Mouse (Mus musculus): ENCODE measurements around the gene Tubd1. TPM values are rescaled to one million over a fixed set of nuclear protein-coding genes. Genes with fewer than 3 reads are reported as not detected.

Tubd1 gene
- polyA plus RNA-seq, 2 experiments, result 7.1 to 10.5 TPM

GRCm38 (mm10) chr11:86599378-86600208, 54.8 kb downstream of the Tubd1 start:
- no peak overlapping the region for H3K9ac ChIP-seq (ENCODE audit: low read depth, low read length, severe bottlenecking)
- no peak for TF ChIP-seq POLR2A (IDR thresholded peaks at IDR 0.05; ENCODE audit: borderline replicate concordance, extremely low read depth, insufficient read depth, insufficient read length)
- H3K36me3 ChIP-seq (ENCODE audit: control insufficient read depth, insufficient read depth, low read length), result 0 out of 2 replicates have a peak, but pooled peaks cover 8% of the 10 kb centered on the region
- H3K4me3 ChIP-seq (replicated peaks; ENCODE audit: low read length), result no peak overlapping the region
- H3K4me2 ChIP-seq (replicated peaks; ENCODE audit: low read depth, low read length, severe bottlenecking), result no peak overlapping the region
- no peaks in the 10 kb centered on the region for H3K27me3 ChIP-seq (ENCODE audit: control insufficient read depth, insufficient read depth, low read length)
- DNase-seq (ENCODE audit: low spot score), result no peak
- ATAC-seq (ENCODE audit: low FRiP score, low read depth), result no peak
- 72% methylated on average over 4 of the region's 4 CpGs for WGBS
- no peaks in the 10 kb centered on the region for H3K9me3 ChIP-seq (ENCODE audit: control insufficient read depth, low read length)
- H3K27ac ChIP-seq (replicated peaks; ENCODE audit: low read depth, low read length), result no peak overlapping the region
- no peaks in the 10 kb centered on the region for H3K4me1 ChIP-seq (ENCODE audit: control insufficient read depth, insufficient read depth, low read length)

GRCm38 (mm10) chr11:86600209-86600557, 55.4 kb downstream of the Tubd1 start:
- TF ChIP-seq POLR2A (IDR thresholded peaks at IDR 0.05; ENCODE audit: borderline replicate concordance, extremely low read depth, insufficient read depth, insufficient read length), result no peak
- Histone ChIP-seq H3K9ac (ENCODE audit: low read depth, low read length, severe bottlenecking) (no peak overlapping the region), H3K4me1 (ENCODE audit: control insufficient read depth, insufficient read depth, low read length) (no peaks in the 10 kb centered on the region), H3K27me3 (ENCODE audit: control insufficient read depth, insufficient read depth, low read length) (no peaks in the 10 kb centered on the region), H3K4me2 (replicated peaks; ENCODE audit: low read depth, low read length, severe bottlenecking) (no peak overlapping the region), H3K9me3 (ENCODE audit: control insufficient read depth, low read length) (no peaks in the 10 kb centered on the region), H3K36me3 (ENCODE audit: control insufficient read depth, insufficient read depth, low read length) (0 out of 2 replicates have a peak, but pooled peaks cover 8% of the 10 kb centered on the region), H3K4me3 (replicated peaks; ENCODE audit: low read length) (no peak overlapping the region), H3K27ac (replicated peaks; ENCODE audit: low read depth, low read length) (no peak overlapping the region)
- WGBS, result 75% methylated on average over 7 of the region's 7 CpGs
- DNase-seq (ENCODE audit: low spot score) (no peak), ATAC-seq (ENCODE audit: low FRiP score, low read depth) (no peak)

- Histone ChIP-seq H3K9ac (ENCODE audit: low read depth, low read length, severe bottlenecking) (no peak overlapping the region), H3K4me2 (replicated peaks; ENCODE audit: low read depth, low read length, severe bottlenecking) (no peak overlapping the region), H3K4me3 (replicated peaks; ENCODE audit: low read length) (no peak overlapping the region), H3K9me3 (ENCODE audit: control insufficient read depth, low read length) (no peaks in the 10 kb centered on the region), H3K27me3 (ENCODE audit: control insufficient read depth, insufficient read depth, low read length) (no peaks in the 10 kb centered on the region), H3K27ac (replicated peaks; ENCODE audit: low read depth, low read length) (no peak overlapping the region), H3K36me3 (ENCODE audit: control insufficient read depth, insufficient read depth, low read length) (peaks cover 15% of the 10 kb centered on the region), H3K4me1 (ENCODE audit: control insufficient read depth, insufficient read depth, low read length) (no peaks in the 10 kb centered on the region)
- no peak for TF ChIP-seq POLR2A (IDR thresholded peaks at IDR 0.05; ENCODE audit: borderline replicate concordance, extremely low read depth, insufficient read depth, insufficient read length)
- no peak for DNase-seq (ENCODE audit: low spot score)
- 48% methylated on average over 3 of the region's 3 CpGs for WGBS
- no peak for ATAC-seq (ENCODE audit: low FRiP score, low read depth)
Observed at GRCm38 (mm10) chr11:86602116-86602515, 57.3 kb downstream of the Tubd1 start.

GRCm38 (mm10) chr11:86603719-86604118, 58.9 kb downstream of the Tubd1 start:
- Histone ChIP-seq H3K27ac (replicated peaks; ENCODE audit: low read depth, low read length) (no peak overlapping the region), H3K4me2 (replicated peaks; ENCODE audit: low read depth, low read length, severe bottlenecking) (no peak overlapping the region), H3K4me3 (replicated peaks; ENCODE audit: low read length) (no peak overlapping the region), H3K27me3 (ENCODE audit: control insufficient read depth, insufficient read depth, low read length) (no peaks in the 10 kb centered on the region), H3K4me1 (ENCODE audit: control insufficient read depth, insufficient read depth, low read length) (no peaks in the 10 kb centered on the region), H3K9me3 (ENCODE audit: control insufficient read depth, low read length) (no peaks in the 10 kb centered on the region), H3K36me3 (ENCODE audit: control insufficient read depth, insufficient read depth, low read length) (peaks cover 15% of the 10 kb centered on the region), H3K9ac (ENCODE audit: low read depth, low read length, severe bottlenecking) (no peak overlapping the region)
- 69% methylated on average over 1 of the region's 1 CpGs for WGBS
- TF ChIP-seq POLR2A (IDR thresholded peaks at IDR 0.05; ENCODE audit: borderline replicate concordance, extremely low read depth, insufficient read depth, insufficient read length), result no peak
- no peak for ATAC-seq (ENCODE audit: low FRiP score, low read depth)
- DNase-seq (ENCODE audit: low spot score), result no peak

- H3K27me3 ChIP-seq (ENCODE audit: control insufficient read depth, insufficient read depth, low read length), result no peaks in the 10 kb centered on the region
- H3K9ac ChIP-seq (ENCODE audit: low read depth, low read length, severe bottlenecking), result no peak overlapping the region
- H3K27ac ChIP-seq (replicated peaks; ENCODE audit: low read depth, low read length), result no peak overlapping the region
- no peaks in the 10 kb centered on the region for H3K4me1 ChIP-seq (ENCODE audit: control insufficient read depth, insufficient read depth, low read length)
- H3K9me3 ChIP-seq (ENCODE audit: control insufficient read depth, low read length), result no peaks in the 10 kb centered on the region
- DNase-seq (ENCODE audit: low spot score) (no peak), ATAC-seq (ENCODE audit: low FRiP score, low read depth) (no peak)
- H3K4me2 ChIP-seq (replicated peaks; ENCODE audit: low read depth, low read length, severe bottlenecking), result no peak overlapping the region
- 95% methylated on average over 3 of the region's 3 CpGs for WGBS
- H3K4me3 ChIP-seq (replicated peaks; ENCODE audit: low read length), result no peak overlapping the region
- TF ChIP-seq POLR2A (IDR thresholded peaks at IDR 0.05; ENCODE audit: borderline replicate concordance, extremely low read depth, insufficient read depth, insufficient read length), result no peak
- H3K36me3 ChIP-seq (ENCODE audit: control insufficient read depth, insufficient read depth, low read length), result peaks cover 15% of the 10 kb centered on the region
Observed at GRCm38 (mm10) chr11:86604289-86604688, 59.5 kb downstream of the Tubd1 start.
